Mouse (Mus musculus): ENCODE data around the gene Lpin2.

GRCm38 (mm10) chr17:71169639-71170038 is 12.7 kb upstream of the Lpin2 start:
- TF ChIP-seq CTCF (IDR thresholded peaks at IDR 0.05; ENCODE audit: borderline replicate concordance, insufficient read depth, low read length) = no peak
- no peak for TF ChIP-seq POLR2A (IDR thresholded peaks at IDR 0.05; ENCODE audit: low read depth, low read length)
